Mouse (Mus musculus) limb, embryonic 12.5 days (tissue): ENCODE measurements around the gene Panx3. TPM values are rescaled to one million over a fixed set of nuclear protein-coding genes. Genes with fewer than 3 reads are reported as not detected.

Experiments used
- ATAC-seq: fragments of 200-750 bp; cut with Nextera tagmentation; 2 replicates; pipeline ENCODE4 v1.8.0; 2017; ENCODE audit warnings: low read depth, moderate TSS enrichment; ENCODE audit not compliant: insufficient number of reproducible peaks, insufficient read depth, low FRiP score, low TSS enrichment
- H3K27ac ChIP-seq: fragments of 300-500 bp; sonication (generic); 2 replicates; pipeline ENCODE4 v1.5.1; 2016; ENCODE audit warnings: mild to moderate bottlenecking, moderate library complexity
- H3K27me3 ChIP-seq: fragments of 300-500 bp; sonication (generic); 2 replicates; pipeline ENCODE4 v1.6.1; 2016; ENCODE audit warnings: mild to moderate bottlenecking, moderate library complexity
- H3K36me3 ChIP-seq: fragments of 300-500 bp; sonication (generic); 2 replicates; pipeline ENCODE4 v1.6.1; 2016; ENCODE audit warnings: mild to moderate bottlenecking, moderate library complexity
- H3K4me1 ChIP-seq: fragments of 300-500 bp; sonication (generic); replicated peaks from 2 replicates; pipeline ENCODE4 v1.6.1; 2016
- H3K4me2 ChIP-seq: fragments of 300-500 bp; sonication (generic); 2 replicates; pipeline ENCODE4 v1.6.1; 2016; ENCODE audit warnings: mild to moderate bottlenecking, moderate library complexity
- H3K4me3 ChIP-seq: fragments of 300-500 bp; sonication (generic); replicated peaks from 2 replicates; pipeline ENCODE4 v1.5.1; 2016; ENCODE audit warnings: mild to moderate bottlenecking
- H3K9ac ChIP-seq: fragments of 300-500 bp; sonication (generic); replicated peaks from 2 replicates; pipeline ENCODE4 v1.6.1; 2016; ENCODE audit warnings: mild to moderate bottlenecking, moderate library complexity
- H3K9me3 ChIP-seq: fragments of 300-500 bp; sonication (generic); 2 replicates; pipeline ENCODE4 v1.6.1; 2016; ENCODE audit warnings: mild to moderate bottlenecking, moderate library complexity
- WGBS: fragments of 180-500 bp; shearing (Covaris S2); methylation state at CpG from one replicate; pipeline ENCODE4 v1.1.7; 2016; 5-methylcytosine and 5-hydroxymethylcytosine counted together
- polyA plus RNA-seq: library from polyadenylated mRNA; unstranded; fragments of >200 nt; fragmentation: Nextera tagmentation; extraction: Ambion mirVana; gene quantifications from 2 replicates; pipeline ENCODE4 v1.2.1, GENCODE M21; 2016

Gene Panx3
- 0.61 and 4.9 TPM in 2 replicates for polyA plus RNA-seq

- no peak within 1 kb of the TSS for H3K27ac ChIP-seq
- WGBS, result 68% methylated on average over 6 of the region's 6 CpGs
- no peak within 1 kb of the TSS for H3K4me2 ChIP-seq
- H3K9ac ChIP-seq, result no peak within 1 kb of the TSS
- H3K4me1 ChIP-seq, result no peaks in the 10 kb centered on the region
- H3K27me3 ChIP-seq, result no peaks in the 10 kb centered on the region
- no peaks in the 10 kb centered on the region for H3K36me3 ChIP-seq
- H3K4me3 ChIP-seq, result no peak within 1 kb of the TSS
- no peak for ATAC-seq
- no peaks in the 10 kb centered on the region for H3K9me3 ChIP-seq
Observed at GRCm38 (mm10) chr9:37669115-37669514, at the start of gene Panx3. Gene Panx3 (minus strand): TSS chr9:37669235.

GRCm38 (mm10) chr9:37716150-37716549, 47.1 kb upstream of the Panx3 start, which contains the start of gene Olfr160:
Gene Olfr160 (minus strand): TSS chr9:37716250.
- Histone ChIP-seq H3K4me1 (no peaks in the 10 kb centered on the region), H3K4me2 (no peak within 1 kb of the TSS), H3K27me3 (no peaks in the 10 kb centered on the region), H3K9me3 (no peaks in the 10 kb centered on the region; the same call in 1 of the 2 replicates), H3K4me3 (no peak within 1 kb of the TSS), H3K27ac (no peak within 1 kb of the TSS), H3K9ac (no peak within 1 kb of the TSS), H3K36me3 (no peaks in the 10 kb centered on the region)
- 89% methylated on average over 1 of the region's 1 CpGs for WGBS
- ATAC-seq, result no peak

GRCm38 (mm10) chr9:37689970-37690686, 21.1 kb upstream of the Panx3 start:
- H3K4me3 ChIP-seq, result no peak overlapping the region
- H3K9ac ChIP-seq, result no peak overlapping the region
- H3K27me3 ChIP-seq, result no peaks in the 10 kb centered on the region
- ATAC-seq, result no peak
- H3K4me2 ChIP-seq, result no peak overlapping the region
- no peaks in the 10 kb centered on the region for H3K4me1 ChIP-seq
- H3K9me3 ChIP-seq, result no peaks in the 10 kb centered on the region
- 62% methylated on average over 5 of the region's 5 CpGs for WGBS
- H3K36me3 ChIP-seq, result no peaks in the 10 kb centered on the region
- H3K27ac ChIP-seq, result no peak overlapping the region

GRCm38 (mm10) chr9:37687941-37688303, 18.9 kb upstream of the Panx3 start:
- Histone ChIP-seq H3K4me2 (no peak overlapping the region), H3K36me3 (no peaks in the 10 kb centered on the region), H3K4me3 (no peak overlapping the region), H3K9ac (no peak overlapping the region), H3K27ac (no peak overlapping the region), H3K4me1 (no peaks in the 10 kb centered on the region), H3K27me3 (no peaks in the 10 kb centered on the region), H3K9me3 (no peaks in the 10 kb centered on the region)
- ATAC-seq, result no peak
- 45% methylated on average over 3 of the region's 3 CpGs for WGBS

- Histone ChIP-seq H3K4me2 (no peak overlapping the region), H3K27me3 (no peaks in the 10 kb centered on the region), H3K9ac (no peak overlapping the region), H3K36me3 (no peaks in the 10 kb centered on the region), H3K27ac (no peak overlapping the region), H3K4me3 (no peak overlapping the region), H3K4me1 (no peaks in the 10 kb centered on the region), H3K9me3 (no peaks in the 10 kb centered on the region)
- no peak for ATAC-seq
- 77% methylated on average over 3 of the region's 3 CpGs for WGBS
Observed at GRCm38 (mm10) chr9:37687288-37687940, 18.4 kb upstream of the Panx3 start.

- no peak for ATAC-seq
- WGBS, result 96% methylated on average over 1 of the region's 1 CpGs
- no peak overlapping the region for H3K27ac ChIP-seq
Observed at GRCm38 (mm10) chr9:37681123-37681522, 12.1 kb upstream of the Panx3 start.

GRCm38 (mm10) chr9:37675287-37675686, 6.3 kb upstream of the Panx3 start:
- H3K9ac ChIP-seq, result no peak overlapping the region
- H3K27me3 ChIP-seq, result no peaks in the 10 kb centered on the region
- no peaks in the 10 kb centered on the region for H3K4me1 ChIP-seq
- no peak for ATAC-seq
- H3K36me3 ChIP-seq, result no peaks in the 10 kb centered on the region
- no peak overlapping the region for H3K4me2 ChIP-seq
- WGBS, result 89% methylated on average over 4 of the region's 4 CpGs
- H3K9me3 ChIP-seq, result no peaks in the 10 kb centered on the region
- H3K27ac ChIP-seq, result no peak overlapping the region
- no peak overlapping the region for H3K4me3 ChIP-seq

More at GRCm38 (mm10) chr9:37681123-37681522, 12.1 kb upstream of the Panx3 start:
- Histone ChIP-seq H3K4me1 (no peaks in the 10 kb centered on the region), H3K9me3 (no peaks in the 10 kb centered on the region), H3K4me2 (no peak overlapping the region), H3K27me3 (no peaks in the 10 kb centered on the region), H3K9ac (no peak overlapping the region), H3K4me3 (no peak overlapping the region), H3K36me3 (no peaks in the 10 kb centered on the region)

- no peak for ATAC-seq
- Histone ChIP-seq H3K4me1 (no peaks in the 10 kb centered on the region), H3K4me3 (no peak overlapping the region), H3K9me3 (no peaks in the 10 kb centered on the region), H3K27ac (no peak overlapping the region), H3K27me3 (no peaks in the 10 kb centered on the region), H3K36me3 (no peaks in the 10 kb centered on the region), H3K9ac (no peak overlapping the region), H3K4me2 (no peak overlapping the region)
- WGBS, result 91% methylated on average over 3 of the region's 3 CpGs
Observed at GRCm38 (mm10) chr9:37670261-37670660, 1.2 kb upstream of the Panx3 start.

GRCm38 (mm10) chr9:37669678-37670077, 643 bp upstream of the Panx3 start:
- Histone ChIP-seq H3K4me3 (no peak overlapping the region), H3K9me3 (no peaks in the 10 kb centered on the region), H3K27me3 (no peaks in the 10 kb centered on the region), H3K4me2 (no peak overlapping the region), H3K9ac (no peak overlapping the region), H3K4me1 (no peaks in the 10 kb centered on the region), H3K36me3 (no peaks in the 10 kb centered on the region), H3K27ac (no peak overlapping the region)
- no peak for ATAC-seq
- 73% methylated on average over 4 of the region's 4 CpGs for WGBS

- no peaks in the 10 kb centered on the region for H3K4me1 ChIP-seq
- H3K27me3 ChIP-seq, result no peaks in the 10 kb centered on the region
- no peaks in the 10 kb centered on the region for H3K9me3 ChIP-seq
- H3K27ac ChIP-seq, result no peak overlapping the region
- no peak for ATAC-seq
- no peak overlapping the region for H3K9ac ChIP-seq
- H3K4me2 ChIP-seq, result no peak overlapping the region
- no peak overlapping the region for H3K4me3 ChIP-seq
- H3K36me3 ChIP-seq, result no peaks in the 10 kb centered on the region
- 74% methylated on average over 7 of the region's 7 CpGs for WGBS
Observed at GRCm38 (mm10) chr9:37666045-37666444, 3.0 kb downstream of the Panx3 start.

GRCm38 (mm10) chr9:37664604-37665003, 4.4 kb downstream of the Panx3 start:
- H3K9me3 ChIP-seq, result no peaks in the 10 kb centered on the region
- no peaks in the 10 kb centered on the region for H3K36me3 ChIP-seq
- no peaks in the 10 kb centered on the region for H3K4me1 ChIP-seq
- no peak overlapping the region for H3K9ac ChIP-seq
- H3K4me2 ChIP-seq, result no peak overlapping the region
- H3K4me3 ChIP-seq, result no peak overlapping the region
- no peak overlapping the region for H3K27ac ChIP-seq
- ATAC-seq, result no peak
- H3K27me3 ChIP-seq, result no peaks in the 10 kb centered on the region
- WGBS, result 81% methylated on average over 2 of the region's 2 CpGs
